Mouse (Mus musculus): ENCODE results near the gene Celf5.

DNA sequence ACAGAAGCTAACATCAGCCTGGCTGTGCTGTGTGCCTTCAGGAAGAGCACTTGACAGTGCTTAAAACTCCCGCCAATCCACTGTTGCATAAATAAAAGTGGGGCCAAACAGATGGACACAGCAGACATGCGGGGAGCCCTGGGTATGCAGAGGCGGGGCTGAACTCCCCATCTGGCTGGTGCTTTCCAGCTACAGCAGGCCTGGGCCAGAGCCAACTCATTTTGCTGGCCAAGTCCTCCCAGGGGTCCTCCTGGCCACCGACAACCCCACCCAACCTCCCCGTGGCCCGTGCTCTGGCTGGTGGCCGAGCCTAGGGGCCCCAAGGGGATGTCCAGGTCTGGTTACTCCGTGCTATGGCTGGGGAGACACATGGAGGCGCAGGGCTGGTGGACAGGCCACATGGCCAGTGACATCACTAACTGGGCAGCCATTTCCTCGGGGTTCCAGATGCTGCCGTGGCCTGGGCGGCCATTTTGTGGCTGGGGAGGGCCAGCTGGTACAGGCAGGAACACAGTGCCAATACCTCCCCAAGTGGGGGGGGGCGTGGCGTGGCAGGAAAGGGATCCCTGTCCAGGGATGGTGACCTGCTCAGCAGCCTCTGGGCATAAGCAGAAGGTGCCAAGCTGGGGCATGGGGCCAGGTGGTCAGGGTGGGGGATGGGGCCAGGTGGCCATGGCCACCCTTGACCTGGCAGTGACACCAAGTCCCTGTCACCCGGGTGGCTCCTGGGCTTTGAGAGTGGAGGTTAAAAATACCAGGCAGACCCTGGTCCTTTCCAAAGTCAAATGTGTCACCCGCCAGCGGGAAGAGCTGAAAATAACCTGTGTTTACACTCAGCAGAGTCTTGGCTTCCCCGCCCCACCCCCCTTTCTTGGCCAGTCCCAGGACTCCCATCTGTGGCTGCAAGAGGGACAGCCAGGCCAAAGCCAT, 70.8 kb downstream of the Celf5 start:
- TF ChIP-seq POLR2A (IDR thresholded peaks at IDR 0.05; ENCODE audit: low read depth, low read length) (no peak), CTCF (IDR thresholded peaks at IDR 0.05; ENCODE audit: extremely low read depth, insufficient read depth, insufficient read length, insufficient replicate concordance) (no peak)

Measured in spleen, adult 2 months (tissue).